Mouse (Mus musculus) frontal cortex, postnatal 36 days (tissue): ENCODE measurements at regions not wholly inside any gene's neighbourhood (a gene's known extent, or its start where the extent isn't known, plus 50 kb on each side); places are given as distances from the start of the nearest gene placed in this dataset.

Experiments
- DNase-seq, 2 experiments: peaks; one replicate each; pipeline ENCODE4 v3.0.0; 2022; ENCODE audit warnings: low spot score in 2 of 2

GRCm38 (mm10) chr12:68242683-68243082, 916.3 kb downstream of the Rps29 start:
- peak in 1 of 2 experiments; percentile 3 for DNase-seq

- peak in 1 of 2 experiments; percentile 8 for DNase-seq
Measured at GRCm38 (mm10) chr12:68231803-68232202, 927.2 kb downstream of the Rps29 start.

- DNase-seq = no peak
Measured at GRCm38 (mm10) chr12:68217091-68217490, 941.9 kb downstream of the Rps29 start.

- DNase-seq = peak in 1 of 2 experiments; percentile 20
Measured at GRCm38 (mm10) chr12:68208302-68208701, 950.7 kb downstream of the Rps29 start.

- DNase-seq = no peak
Measured at GRCm38 (mm10) chr12:68183858-68184257, 961.5 kb upstream of the Mdga2 start.

- DNase-seq = no peak
Measured at GRCm38 (mm10) chr12:68161317-68161716, 939.0 kb upstream of the Mdga2 start.

- DNase-seq = peak in 1 of 2 experiments; percentile 1
Measured at GRCm38 (mm10) chr12:68148066-68148465, 925.7 kb upstream of the Mdga2 start.

- DNase-seq = no peak
Measured at GRCm38 (mm10) chr12:68139831-68140230, 917.5 kb upstream of the Mdga2 start.

- DNase-seq = no peak
Measured at GRCm38 (mm10) chr12:68131776-68132175, 909.4 kb upstream of the Mdga2 start.

- DNase-seq = no peak
Measured at GRCm38 (mm10) chr12:68115762-68116161, 893.4 kb upstream of the Mdga2 start.
